Mouse (Mus musculus) thymus, adult 18-20 months (tissue): ENCODE data around the gene Dnttip1.
"Not testable (repeated sequence)": the region's sequence is repeated elsewhere in the genome, so short reads cannot be mapped to it uniquely, and the experiment has no call there.

Experiments used
- DNase-seq, 2 experiments: peaks; one replicate each; pipeline ENCODE4 v3.0.0; 2022; ENCODE audit warnings: mixed read lengths in 2 of 2

Dnttip1 gene

DNA sequence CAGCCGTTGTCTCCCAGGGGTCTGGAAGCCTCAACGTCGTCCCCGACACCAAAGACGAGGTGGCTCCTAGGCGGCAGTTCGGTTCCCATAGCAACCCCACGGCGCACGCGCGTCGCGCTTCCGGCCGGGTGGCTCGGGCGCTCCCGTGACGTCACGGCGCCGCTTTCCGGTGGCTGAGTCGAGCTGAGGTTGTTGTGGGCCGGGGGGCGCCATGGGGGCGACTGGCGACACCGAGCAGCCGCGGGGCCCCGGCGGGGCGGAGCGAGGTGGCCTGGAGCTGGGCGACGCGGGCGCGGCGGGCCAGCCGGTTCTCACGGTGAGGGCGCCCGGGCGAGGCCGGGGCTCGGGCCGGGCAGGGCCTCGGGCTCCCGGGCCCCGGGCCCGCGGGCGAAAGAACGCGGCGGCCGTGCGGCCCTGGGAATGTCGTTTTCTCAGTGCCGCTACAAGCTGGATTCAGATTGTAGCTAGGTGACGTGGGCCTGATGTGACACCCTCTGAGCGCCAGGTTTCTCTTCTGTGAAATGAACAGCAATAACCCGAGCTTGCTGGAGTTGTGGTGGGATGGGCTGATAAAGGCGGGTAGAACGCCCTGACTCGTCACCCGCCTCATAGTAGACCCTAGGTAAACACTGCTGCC is at the start of gene Dnttip1, which contains the start of gene Wfdc3:
Dnttip1 (plus strand) TSS at position 141 of the 637 bp plus-strand sequence.
Wfdc3 (minus strand) TSS at position 89 of the 637 bp plus-strand sequence.
- DNase-seq: peak; percentile 92

GRCm38 (mm10) chr2:164698201-164698600 is 47.6 kb upstream of the Dnttip1 start, which contains the start of gene Spint4:
Spint4 (plus strand) TSS chr2:164698501.
- DNase-seq: no peak

DNA sequence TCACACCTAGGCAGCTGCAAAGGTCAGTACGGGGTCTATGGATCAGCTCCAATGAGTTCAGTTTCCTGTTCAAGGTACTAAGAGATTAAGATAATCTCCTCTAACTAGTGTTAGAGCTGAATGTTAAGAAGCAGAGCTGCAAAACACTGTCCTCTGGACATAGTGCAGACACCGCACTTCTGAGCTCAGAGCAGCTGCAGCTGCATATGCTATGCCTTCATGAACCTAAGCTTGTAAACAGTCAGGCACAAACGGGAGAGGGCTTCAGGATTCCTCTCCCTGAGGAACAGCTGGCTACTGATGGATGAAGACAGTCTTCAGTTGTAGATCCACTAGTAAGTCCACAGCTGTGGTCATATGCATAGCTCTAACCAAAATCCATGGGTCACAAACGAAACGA is 44.8 kb upstream of the Dnttip1 start:
- no peak for DNase-seq

DNA sequence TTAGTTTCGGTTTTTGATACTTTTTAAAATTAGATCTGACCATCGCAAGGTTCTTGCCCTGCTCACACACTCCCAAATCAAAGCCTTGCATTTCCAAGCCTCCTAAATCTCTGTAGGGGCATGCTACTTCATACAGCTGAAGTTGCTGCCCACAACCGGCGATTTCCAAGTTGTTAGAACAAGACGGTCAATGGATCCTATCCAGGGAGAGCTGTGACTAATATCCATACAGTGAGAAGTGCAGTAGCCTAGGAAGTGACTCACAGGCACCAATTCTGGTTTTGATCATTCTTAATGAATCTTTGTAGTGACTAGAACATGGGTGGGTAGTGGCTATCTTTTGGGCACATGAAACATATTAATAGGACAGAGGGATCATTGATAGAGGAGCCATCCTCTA is 44.0 kb upstream of the Dnttip1 start:
- no peak for DNase-seq

DNA sequence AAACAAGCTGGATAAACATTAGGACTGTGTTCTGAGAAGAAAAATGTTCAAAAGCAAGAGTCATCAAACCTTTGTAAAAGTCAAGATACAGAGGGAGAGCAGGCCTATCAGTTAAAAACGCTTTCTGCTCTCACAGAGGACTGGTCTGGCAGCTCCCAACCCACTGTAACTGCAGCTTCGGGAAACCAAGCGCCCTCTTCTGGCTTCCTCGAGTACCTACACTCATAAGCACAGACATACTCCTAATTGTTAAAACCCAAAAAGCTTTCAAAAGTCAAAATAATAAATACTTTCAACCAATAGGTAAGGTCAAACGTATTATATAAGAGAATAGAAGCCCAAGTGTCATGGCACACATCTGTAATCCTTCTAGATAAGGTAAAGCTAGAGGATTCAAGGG is 41.5 kb upstream of the Dnttip1 start:
- no peak for DNase-seq

DNA sequence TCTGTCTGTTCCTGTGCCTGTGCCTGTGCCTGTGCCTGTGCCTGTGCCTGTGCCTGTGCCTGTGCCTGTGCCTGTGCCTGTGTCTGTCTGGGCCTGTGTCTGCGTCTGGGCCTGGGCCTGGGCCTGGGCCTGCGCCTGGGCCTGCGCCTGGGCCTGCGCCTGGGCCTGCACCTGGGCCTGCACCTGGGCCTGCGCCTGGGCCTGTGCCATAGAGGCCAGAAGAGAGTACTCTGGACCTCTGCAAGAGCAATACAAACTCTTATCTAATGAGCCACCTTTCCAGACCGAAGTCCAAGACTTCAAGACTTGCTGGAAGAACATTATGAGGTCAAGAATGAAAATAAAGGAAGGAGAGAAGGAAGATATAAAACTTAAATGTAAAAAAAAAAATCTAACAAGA is 40.5 kb upstream of the Dnttip1 start:
- no peak for DNase-seq

- no peak for DNase-seq
These were observed 39.8 kb upstream of the Dnttip1 start for GRCm38 (mm10) chr2:164705991-164706390.

DNA sequence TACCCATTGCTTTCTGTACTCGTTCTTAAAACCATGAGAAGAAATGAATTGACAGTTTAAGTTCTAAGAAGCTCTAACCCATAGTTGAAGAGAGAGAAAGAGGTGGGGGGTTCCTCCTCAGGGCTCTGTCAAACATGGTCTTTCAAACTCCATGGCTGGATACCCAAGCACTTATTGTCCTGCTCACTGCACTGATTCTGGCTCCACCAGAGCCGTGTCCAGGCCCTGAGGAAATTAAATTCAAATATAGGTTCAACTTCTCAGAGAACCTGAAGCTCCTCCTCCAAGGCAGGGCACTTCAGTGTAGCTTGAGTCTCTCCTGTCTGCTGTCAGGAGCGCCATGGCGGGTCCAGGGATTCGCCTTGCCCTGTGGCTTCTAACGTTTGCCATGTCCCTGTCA is 30.8 kb upstream of the Dnttip1 start, which contains the start of gene Spint5:
Spint5 (plus strand) TSS at position 301 of the 400 bp plus-strand sequence.
- no peak for DNase-seq

GRCm38 (mm10) chr2:164716194-164716786 is 29.5 kb upstream of the Dnttip1 start:
- DNase-seq: not testable (repeated sequence)

DNA sequence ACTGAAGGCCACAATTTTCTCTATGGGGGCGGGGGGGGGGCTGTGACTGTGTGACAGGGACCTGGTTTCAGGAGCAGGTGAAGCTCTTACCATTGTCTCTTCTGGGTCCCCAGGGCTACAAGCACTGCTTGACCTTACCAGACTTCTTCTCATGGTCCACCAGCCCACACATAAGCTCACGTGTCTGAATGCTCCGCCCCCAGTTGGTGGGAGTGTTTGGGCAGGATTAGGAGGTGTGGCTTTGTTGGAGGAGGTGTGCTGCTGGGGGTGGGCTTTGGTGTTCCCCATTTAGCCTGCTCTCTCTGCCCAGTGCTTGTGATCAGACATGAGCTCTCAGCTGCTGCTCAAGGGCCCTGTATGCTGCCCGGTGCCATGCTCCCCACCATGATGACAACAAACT is 22.5 kb upstream of the Dnttip1 start:
- no peak for DNase-seq

- peak; percentile 12 to 21 for DNase-seq
These were observed 19.7 kb upstream of the Dnttip1 start for GRCm38 (mm10) chr2:164725895-164726619.

- no peak for DNase-seq
These were observed 14.1 kb upstream of the Dnttip1 start for GRCm38 (mm10) chr2:164731719-164732118.

GRCm38 (mm10) chr2:164733259-164733658 is 12.5 kb upstream of the Dnttip1 start:
- no peak for DNase-seq

GRCm38 (mm10) chr2:164734839-164735238 is 10.9 kb upstream of the Dnttip1 start:
- no peak for DNase-seq

- no peak for DNase-seq
These were observed 10.3 kb upstream of the Dnttip1 start for GRCm38 (mm10) chr2:164735446-164735845.

DNA sequence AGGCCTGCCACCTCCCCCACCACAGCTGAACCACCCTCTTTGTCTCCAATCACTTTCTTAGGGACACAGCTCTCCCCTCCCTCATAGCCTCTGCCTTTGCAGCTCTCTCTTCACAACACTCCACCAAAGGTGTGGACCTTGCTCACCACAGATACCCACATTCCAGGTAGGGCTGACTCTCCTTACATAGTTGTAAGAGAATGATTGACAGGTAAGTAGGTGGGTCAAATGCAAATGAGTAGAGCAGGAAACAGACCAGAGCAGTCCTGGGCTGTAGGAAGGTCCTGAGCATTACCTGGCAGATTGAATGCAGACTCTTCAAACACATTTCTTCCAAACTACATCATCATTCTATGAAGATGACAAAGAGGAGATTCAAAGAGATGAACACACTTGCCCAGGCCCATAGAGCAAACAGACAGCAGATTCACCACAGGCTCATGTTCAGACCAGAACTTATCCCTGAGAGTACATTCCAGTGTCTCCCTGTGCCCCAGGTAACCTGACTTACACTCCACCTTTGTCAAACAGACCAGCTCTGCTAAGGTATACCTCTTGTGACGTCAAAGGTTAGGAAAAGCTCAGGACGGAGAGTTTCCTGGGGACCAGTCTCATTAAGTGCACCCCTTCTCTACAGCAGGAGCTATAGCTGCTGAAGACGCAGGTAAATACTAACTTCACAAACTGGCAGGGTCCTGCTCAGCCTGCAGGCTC is 8.2 kb upstream of the Dnttip1 start:
- DNase-seq: no peak

GRCm38 (mm10) chr2:164739876-164740275 is 5.9 kb upstream of the Dnttip1 start:
- DNase-seq: no peak

GRCm38 (mm10) chr2:164744987-164745386 is 796 bp upstream of the Dnttip1 start:
- no peak for DNase-seq

DNA sequence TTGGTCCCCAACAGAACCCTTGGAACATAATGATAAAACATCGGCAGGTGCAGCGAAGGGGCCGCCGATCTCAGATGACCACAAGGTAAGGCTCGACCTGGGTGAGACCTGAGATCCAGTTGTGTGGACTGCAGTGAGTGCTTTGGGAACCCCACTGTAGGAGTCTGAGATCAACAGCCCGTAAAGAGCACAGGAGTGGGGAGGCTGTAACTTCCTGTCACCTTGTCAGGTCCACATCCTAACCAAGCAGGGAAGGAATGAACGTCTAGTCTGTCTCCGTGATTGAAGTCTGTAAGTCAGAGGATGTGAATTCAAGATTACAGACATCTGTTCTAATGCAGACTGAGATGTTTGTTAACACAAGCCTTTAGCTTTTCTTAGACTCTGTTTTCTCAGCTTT is 910 bp downstream of the Dnttip1 start:
- peak in 1 of 2 experiments; percentile 18 for DNase-seq

DNA sequence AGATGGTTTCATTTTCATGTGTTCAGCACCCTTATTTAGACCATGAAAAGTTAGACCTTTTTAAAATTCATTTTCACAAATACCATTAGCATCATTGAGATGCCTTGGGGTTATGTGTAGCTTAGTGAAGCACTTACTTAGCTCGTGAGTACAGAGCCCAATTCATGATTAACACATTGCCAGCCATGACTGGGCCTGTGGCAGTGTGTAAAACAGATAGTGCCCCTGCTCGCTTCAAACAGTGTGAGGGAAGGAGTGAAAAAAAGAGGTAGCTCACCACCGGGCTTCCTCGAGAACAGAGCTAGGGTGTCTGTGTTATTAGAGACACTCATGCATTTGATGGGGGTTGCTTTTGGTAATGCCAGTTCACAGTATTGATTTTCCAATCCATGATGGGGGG is 2.4 kb downstream of the Dnttip1 start:
- no peak for DNase-seq

DNA sequence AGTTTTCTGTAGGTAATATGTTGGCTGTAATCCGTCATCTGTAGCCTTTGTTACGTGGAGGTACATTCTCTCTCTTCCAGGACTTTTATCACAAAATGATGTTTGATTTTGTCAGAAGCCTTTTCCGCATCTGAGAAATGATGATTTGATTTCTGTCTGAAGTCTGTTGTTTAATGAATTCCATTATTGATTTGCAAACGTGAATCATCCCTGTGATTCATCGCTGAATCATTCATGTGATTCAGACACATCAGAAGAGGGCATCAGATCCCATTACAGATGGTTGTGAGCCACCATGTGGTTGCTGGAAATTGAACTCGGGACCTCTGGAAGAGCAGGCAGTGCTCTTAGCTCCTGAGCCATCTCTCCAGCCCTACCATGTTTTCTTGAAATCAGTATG is 3.2 kb downstream of the Dnttip1 start:
- DNase-seq: no peak

DNA sequence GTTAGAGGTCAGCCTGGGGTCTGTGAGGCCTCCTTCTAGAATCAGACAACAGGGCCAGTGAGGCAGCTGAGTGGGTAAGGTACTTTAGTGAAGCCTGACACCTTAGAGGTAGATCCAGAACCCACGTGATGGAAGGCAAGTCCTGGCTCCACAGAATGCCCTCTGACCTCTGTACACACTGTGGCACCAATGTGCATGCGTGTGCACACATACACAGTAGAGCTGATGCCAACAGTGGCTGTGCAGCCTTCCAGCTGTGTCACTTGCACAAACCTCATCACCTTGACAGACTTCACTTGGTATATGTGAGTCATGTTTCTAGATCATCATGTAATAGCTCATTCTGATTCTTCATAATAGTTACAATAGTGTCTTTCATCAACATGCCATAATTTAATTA is 6.7 kb downstream of the Dnttip1 start:
- no peak for DNase-seq

- no peak for DNase-seq
These were observed 8.3 kb downstream of the Dnttip1 start for GRCm38 (mm10) chr2:164754105-164754504.
